Mouse (Mus musculus) MEL (cell line): ENCODE data around the gene Shq1.

Source experiments
- TCF12 ChIP-seq: IDR thresholded peaks from 2 replicates; pipeline ENCODE4 v1.6.1; 2014; ENCODE audit warnings: low read depth, mild to moderate bottlenecking, inconsistent platforms, low read length, improper control_type of control experiment, moderate library complexity
- ZNF384 ChIP-seq: IDR thresholded peaks from 2 replicates; pipeline ENCODE4 v1.6.1; 2012; ENCODE audit warnings: low read depth, mild to moderate bottlenecking, inconsistent platforms, low read length, improper control_type of control experiment

GRCm38 (mm10) chr6:100529673-100530072 is 141.3 kb downstream of the Shq1 start:
- TF ChIP-seq ZNF384: no peak
- no peak for TF ChIP-seq TCF12
